Mouse (Mus musculus): Measurements from ENCODE around the gene Col8a1. TPM values are rescaled to one million over a fixed set of nuclear protein-coding genes. Genes with fewer than 3 reads are reported as not detected.
A peak's percentile ranks its signal among the peaks of the same experiment; 100 is the strongest.

The Col8a1 gene
- polyA plus RNA-seq, 1 experiment from 2014 or later, result 1.8 TPM

- WGBS, result 72% methylated on average over 2 of the region's 2 CpGs
- Histone ChIP-seq H3K36me3 (no peaks in the 10 kb centered on the region), H3K4me3 (no peak overlapping the region), H3K4me1 (peaks cover 4% of the 10 kb centered on the region; the same call in 1 of the 2 replicates), H3K9me3 (no peaks in the 10 kb centered on the region), H3K27me3 (ENCODE audit: insufficient read depth, poor library complexity, severe bottlenecking) (no peaks in the 10 kb centered on the region), H3K27ac (no peak overlapping the region)
- no peak for DNase-seq (ENCODE audit: low spot score)
These were observed 104.6 kb downstream of the Col8a1 start for GRCm38 (mm10) chr16:57649888-57650287.

DNA sequence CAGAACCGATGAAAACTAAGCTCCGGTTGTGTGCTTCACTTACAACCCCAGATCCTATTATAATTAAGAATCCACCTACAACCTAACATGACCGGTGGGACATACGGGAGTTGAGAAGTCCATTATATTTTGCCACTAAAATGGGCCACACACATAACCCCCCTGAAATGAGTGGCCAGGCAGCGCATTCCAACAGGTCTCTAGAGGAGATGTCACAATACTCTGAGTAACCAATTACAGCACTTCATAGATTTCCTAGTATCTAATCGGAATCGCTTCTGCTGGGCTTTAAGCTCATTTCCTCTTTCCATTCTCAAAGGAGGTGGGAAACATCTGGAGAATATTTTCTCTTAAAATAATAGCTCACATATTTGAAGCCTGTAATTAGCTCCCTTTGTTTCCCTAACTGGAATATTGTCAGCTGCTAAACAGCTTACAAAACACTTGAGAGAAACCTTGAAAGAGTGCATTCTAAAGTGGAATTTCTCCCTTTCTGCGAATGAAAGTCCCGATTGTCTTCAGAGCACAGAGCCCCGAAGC is 113.1 kb downstream of the Col8a1 start:
- H3K36me3 ChIP-seq, result no peaks in the 10 kb centered on the region
- no peaks in the 10 kb centered on the region for H3K4me1 ChIP-seq
- H3K27me3 ChIP-seq (ENCODE audit: insufficient read depth, poor library complexity, severe bottlenecking), result no peaks in the 10 kb centered on the region
- DNase-seq (ENCODE audit: low spot score), result no peak
- H3K9me3 ChIP-seq, result no peaks in the 10 kb centered on the region
- 72% methylated on average over 10 of the region's 10 CpGs for WGBS
- no peak overlapping the region for H3K27ac ChIP-seq
- H3K4me3 ChIP-seq, result no peak overlapping the region

DNA sequence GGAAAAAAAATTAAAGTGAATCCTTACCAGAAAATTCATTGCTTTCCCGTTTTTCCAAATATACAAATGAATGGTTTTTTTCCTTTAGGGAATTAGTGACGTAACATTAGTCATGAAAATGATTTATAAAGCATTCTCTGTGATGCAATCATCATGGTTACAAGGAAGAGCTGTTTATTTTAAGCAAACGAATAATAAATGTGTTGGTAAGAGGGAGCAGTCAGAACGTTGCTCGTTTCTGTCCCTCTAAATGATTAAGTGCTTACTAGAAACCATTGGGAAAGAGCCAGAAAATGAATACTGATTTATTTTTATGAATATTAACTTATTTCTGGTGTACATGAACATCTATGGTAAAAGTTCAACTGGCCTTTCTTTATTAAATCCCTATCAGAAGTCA is 119.8 kb downstream of the Col8a1 start:
- Histone ChIP-seq H3K4me3 (no peak overlapping the region), H3K9me3 (no peaks in the 10 kb centered on the region), H3K36me3 (no peaks in the 10 kb centered on the region), H3K4me1 (no peaks in the 10 kb centered on the region), H3K27ac (no peak overlapping the region), H3K27me3 (ENCODE audit: insufficient read depth, poor library complexity, severe bottlenecking) (no peaks in the 10 kb centered on the region)
- 66% methylated on average over 5 of the region's 5 CpGs for WGBS
- DNase-seq (ENCODE audit: low spot score), result no peak

GRCm38 (mm10) chr16:57634191-57634590 is 120.3 kb downstream of the Col8a1 start:
- 10% methylated on average over 6 of the region's 6 CpGs for WGBS
- peak; percentile 82 for DNase-seq (ENCODE audit: low spot score)
- Histone ChIP-seq H3K27ac (no peak overlapping the region), H3K27me3 (ENCODE audit: insufficient read depth, poor library complexity, severe bottlenecking) (no peaks in the 10 kb centered on the region), H3K4me3 (no peak overlapping the region), H3K36me3 (no peaks in the 10 kb centered on the region), H3K4me1 (no peaks in the 10 kb centered on the region), H3K9me3 (no peaks in the 10 kb centered on the region)

DNA sequence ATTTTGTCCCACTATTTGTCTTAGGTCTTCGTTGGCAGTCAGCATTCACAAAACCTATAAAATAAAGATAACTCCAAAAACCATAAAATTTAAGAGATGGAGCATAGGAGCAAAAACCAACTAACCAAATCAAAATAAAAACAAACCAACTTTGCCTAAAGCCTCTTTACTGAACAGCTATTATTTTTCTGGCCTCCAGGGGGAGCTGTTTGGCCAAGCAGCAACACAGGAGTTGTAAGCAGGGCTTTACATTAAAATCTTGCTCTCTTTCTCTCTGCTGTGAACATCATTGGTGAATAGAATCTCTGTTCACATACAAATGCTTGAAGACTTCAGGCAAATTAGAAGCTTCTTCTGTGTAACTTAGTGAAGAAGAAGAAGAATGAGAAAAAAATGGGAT is 142.8 kb downstream of the Col8a1 start:
- DNase-seq (ENCODE audit: low spot score), result no peak
- Histone ChIP-seq H3K36me3 (no peaks in the 10 kb centered on the region), H3K9me3 (no peaks in the 10 kb centered on the region), H3K4me1 (peaks cover 4% of the 10 kb centered on the region), H3K4me3 (no peak overlapping the region), H3K27me3 (ENCODE audit: insufficient read depth, poor library complexity, severe bottlenecking) (no peaks in the 10 kb centered on the region), H3K27ac (no peak overlapping the region)
- WGBS, result 2% methylated on average over 1 of the region's 1 CpGs

DNA sequence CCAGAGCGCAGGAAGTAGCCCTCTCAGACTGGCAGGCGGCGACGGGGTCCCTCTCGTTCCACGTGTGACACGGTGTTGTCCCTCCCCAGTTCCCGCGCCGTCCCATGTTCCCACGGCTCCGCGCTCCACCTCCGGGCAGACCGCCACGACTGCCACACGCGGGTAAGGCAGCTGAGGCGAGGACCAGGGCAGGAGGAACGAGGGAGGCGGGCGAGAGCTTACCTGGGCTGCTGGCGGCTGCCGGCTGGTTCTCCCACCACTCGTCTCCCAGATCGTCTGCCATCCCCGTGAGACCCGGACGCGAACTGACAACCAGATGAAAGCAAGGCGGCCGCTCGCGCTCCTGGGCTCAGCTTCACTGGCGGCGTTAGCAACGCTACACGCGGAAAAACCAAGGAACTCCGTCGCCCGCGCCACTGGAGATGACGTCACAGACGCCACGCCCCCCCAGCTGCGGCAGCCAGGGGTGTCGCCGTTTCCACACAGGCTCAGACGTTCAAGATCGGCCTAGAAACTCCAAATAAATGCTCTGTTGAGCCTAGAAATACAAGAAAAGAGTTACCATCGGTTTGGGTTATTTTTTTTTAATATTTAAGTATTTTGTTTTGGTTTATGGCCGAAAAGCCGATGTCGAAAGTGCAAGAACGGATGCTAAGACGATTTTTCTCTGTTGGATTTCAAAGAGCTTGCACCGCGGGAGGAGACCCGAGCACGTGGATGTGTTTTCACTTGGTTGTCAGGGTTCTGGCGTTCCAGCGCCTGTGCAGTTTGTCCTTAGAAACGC is 147.9 kb downstream of the Col8a1 start, which contains the start of gene Cmss1:
Cmss1 (minus strand) TSS at position 421 of the 784 bp plus-strand sequence.
- H3K27me3 ChIP-seq (ENCODE audit: insufficient read depth, poor library complexity, severe bottlenecking), result no peaks in the 10 kb centered on the region
- peak within 1 kb of the TSS; percentile 93 for H3K27ac ChIP-seq
- under 1% methylated on average over 64 of the region's 64 CpGs for WGBS
- H3K4me1 ChIP-seq, result peaks cover 4% of the 10 kb centered on the region
- DNase-seq (ENCODE audit: low spot score), result peak; percentile 90
- no peaks in the 10 kb centered on the region for H3K9me3 ChIP-seq
- peak within 1 kb of the TSS; percentile 95 for H3K4me3 ChIP-seq
- H3K36me3 ChIP-seq, result no peaks in the 10 kb centered on the region

- Histone ChIP-seq H3K36me3 (no peaks in the 10 kb centered on the region), H3K4me1 (no peaks in the 10 kb centered on the region), H3K27me3 (ENCODE audit: insufficient read depth, poor library complexity, severe bottlenecking) (no peaks in the 10 kb centered on the region), H3K27ac (no peak overlapping the region), H3K9me3 (no peaks in the 10 kb centered on the region), H3K4me3 (no peak overlapping the region)
- DNase-seq (ENCODE audit: low spot score), result no peak
These were observed 153.5 kb downstream of the Col8a1 start for GRCm38 (mm10) chr16:57601031-57601430.

- Histone ChIP-seq H3K27me3 (ENCODE audit: insufficient read depth, poor library complexity, severe bottlenecking) (no peaks in the 10 kb centered on the region), H3K36me3 (no peaks in the 10 kb centered on the region), H3K9me3 (no peaks in the 10 kb centered on the region), H3K4me3 (no peak overlapping the region), H3K27ac (no peak overlapping the region), H3K4me1 (no peaks in the 10 kb centered on the region)
- DNase-seq (ENCODE audit: low spot score), result no peak
- WGBS, result 90% methylated on average over 4 of the region's 4 CpGs
These were observed 157.1 kb downstream of the Col8a1 start for GRCm38 (mm10) chr16:57597295-57597957.

GRCm38 (mm10) chr16:57593422-57594157 is 160.9 kb downstream of the Col8a1 start:
- WGBS, result 41% methylated on average over 7 of the region's 7 CpGs

DNA sequence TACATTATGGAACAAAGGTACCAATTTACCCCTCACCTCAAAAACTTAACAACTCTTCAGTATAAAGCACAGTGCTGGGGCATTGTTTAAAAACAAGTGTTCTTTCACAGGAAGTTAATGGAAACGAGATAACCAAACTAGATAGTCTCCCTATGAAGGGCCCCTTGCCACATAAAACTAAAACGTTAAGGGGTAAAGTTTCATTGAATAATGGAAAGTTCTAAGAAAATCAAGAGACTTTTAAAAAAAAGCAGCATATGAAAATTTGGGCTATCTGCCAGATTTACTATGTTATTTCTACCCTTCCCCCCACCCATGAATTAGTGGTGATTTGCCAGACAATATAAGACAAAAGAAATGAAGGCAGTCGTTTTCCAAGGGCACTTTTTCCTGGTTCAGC is 169.3 kb downstream of the Col8a1 start:
- Histone ChIP-seq H3K9me3 (no peaks in the 10 kb centered on the region), H3K4me1 (no peaks in the 10 kb centered on the region), H3K36me3 (no peaks in the 10 kb centered on the region), H3K27ac (no peak overlapping the region), H3K27me3 (ENCODE audit: insufficient read depth, poor library complexity, severe bottlenecking) (no peaks in the 10 kb centered on the region), H3K4me3 (no peak overlapping the region)
- no peak for DNase-seq (ENCODE audit: low spot score)
- WGBS, result 47% methylated on average over 3 of the region's 3 CpGs

More at GRCm38 (mm10) chr16:57593422-57594157, 160.9 kb downstream of the Col8a1 start:
- no peak for DNase-seq (ENCODE audit: low spot score)
- H3K27ac ChIP-seq, result no peak overlapping the region
- no peaks in the 10 kb centered on the region for H3K4me1 ChIP-seq
- no peak overlapping the region for H3K4me3 ChIP-seq
- no peaks in the 10 kb centered on the region for H3K27me3 ChIP-seq (ENCODE audit: insufficient read depth, poor library complexity, severe bottlenecking)
- no peaks in the 10 kb centered on the region for H3K9me3 ChIP-seq
- no peaks in the 10 kb centered on the region for H3K36me3 ChIP-seq

DNA sequence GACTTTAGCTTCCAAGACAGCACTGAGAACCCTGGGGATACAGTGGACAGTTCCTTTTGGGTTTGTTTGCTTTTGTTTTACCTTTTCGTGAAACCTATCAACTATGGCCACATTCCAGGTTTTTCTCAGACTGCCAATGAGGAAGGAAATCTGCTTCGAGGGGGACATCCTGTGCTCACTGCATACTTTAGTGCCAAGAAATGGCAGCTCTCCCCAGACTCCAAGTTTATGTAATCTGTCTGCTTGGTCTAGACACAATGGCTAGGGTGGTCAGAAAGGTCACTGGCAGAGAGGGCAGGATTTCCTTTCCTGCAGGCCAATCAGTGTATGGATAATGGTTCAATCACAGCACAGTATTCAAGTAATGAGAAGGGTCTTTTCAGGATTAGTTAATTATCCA is 172.5 kb downstream of the Col8a1 start:
- Histone ChIP-seq H3K27ac (no peak overlapping the region), H3K27me3 (ENCODE audit: insufficient read depth, poor library complexity, severe bottlenecking) (no peaks in the 10 kb centered on the region), H3K4me1 (peaks cover 5% of the 10 kb centered on the region; the same call in 1 of the 2 replicates), H3K36me3 (no peaks in the 10 kb centered on the region), H3K4me3 (no peak overlapping the region), H3K9me3 (no peaks in the 10 kb centered on the region)
- 70% methylated on average over 2 of the region's 2 CpGs for WGBS
- DNase-seq (ENCODE audit: low spot score), result no peak

- Histone ChIP-seq H3K4me1 (peaks cover 5% of the 10 kb centered on the region; the same call in 1 of the 2 replicates), H3K27ac (no peak overlapping the region), H3K4me3 (no peak overlapping the region), H3K27me3 (ENCODE audit: insufficient read depth, poor library complexity, severe bottlenecking) (no peaks in the 10 kb centered on the region), H3K36me3 (no peaks in the 10 kb centered on the region), H3K9me3 (no peaks in the 10 kb centered on the region)
- no peak for DNase-seq (ENCODE audit: low spot score)
- WGBS, result 48% methylated on average over 7 of the region's 7 CpGs
These were observed 174.5 kb downstream of the Col8a1 start for GRCm38 (mm10) chr16:57580041-57580440.

DNA sequence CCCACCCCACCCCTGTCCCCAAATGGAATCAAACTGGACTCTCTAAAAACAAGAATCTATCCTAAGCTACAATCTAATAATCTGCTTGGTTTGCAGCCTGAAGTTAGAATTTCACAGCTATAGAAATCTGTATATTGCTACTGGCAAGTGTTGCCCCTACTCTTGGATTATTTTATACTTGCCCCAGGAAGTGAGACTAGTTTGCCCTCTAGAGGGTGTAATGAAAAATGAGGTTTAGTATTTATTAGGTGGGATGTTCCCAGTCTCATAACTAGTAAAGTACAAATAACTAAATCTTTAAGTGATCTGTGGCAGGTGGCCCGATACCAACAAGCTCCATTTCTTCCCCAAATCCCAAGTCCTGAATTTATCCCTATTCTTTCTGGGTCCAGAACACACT is 177.0 kb downstream of the Col8a1 start:
- 85% methylated on average over 1 of the region's 1 CpGs for WGBS
- Histone ChIP-seq H3K27me3 (ENCODE audit: insufficient read depth, poor library complexity, severe bottlenecking) (no peaks in the 10 kb centered on the region), H3K9me3 (no peaks in the 10 kb centered on the region), H3K36me3 (no peaks in the 10 kb centered on the region), H3K4me1 (peaks cover 5% of the 10 kb centered on the region; the same call in 1 of the 2 replicates), H3K4me3 (no peak overlapping the region), H3K27ac (no peak overlapping the region)
- no peak for DNase-seq (ENCODE audit: low spot score)

All from heart, embryonic 10.5 days (tissue).